Mouse (Mus musculus) stomach, embryonic 16.5 days (tissue): ENCODE results near the gene Mgme1. TPM values are rescaled to one million over a fixed set of nuclear protein-coding genes. Genes with fewer than 3 reads are reported as not detected.

ENCODE experiments used
- ATAC-seq: fragments of 200-750 bp; cut with Nextera tagmentation; 2 replicates; pipeline ENCODE4 v1.8.0; 2017; ENCODE audit warnings: moderate number of reproducible peaks, moderate TSS enrichment; ENCODE audit not compliant: insufficient read depth, low FRiP score
- H3K27ac ChIP-seq: fragments of 300-500 bp; sonication (generic); 2 replicates; pipeline ENCODE4 v1.5.1; 2014; ENCODE audit warnings: low read length
- H3K27me3 ChIP-seq: fragments of 300-500 bp; sonication (generic); 2 replicates; pipeline ENCODE4 v1.6.1; 2014; ENCODE audit warnings: low read length, control low read depth, mixed read lengths; ENCODE audit not compliant: control insufficient read depth, insufficient read depth
- H3K36me3 ChIP-seq: fragments of 300-500 bp; sonication (generic); 2 replicates; pipeline ENCODE4 v1.6.1; 2014; ENCODE audit warnings: low read length; ENCODE audit not compliant: control insufficient read depth, insufficient read depth
- H3K4me1 ChIP-seq: fragments of 300-500 bp; sonication (generic); 2 replicates; pipeline ENCODE4 v1.6.1; 2014; ENCODE audit warnings: low read length, control low read depth, mixed read lengths; ENCODE audit not compliant: control insufficient read depth, insufficient read depth
- H3K4me2 ChIP-seq: fragments of 300-500 bp; sonication (generic); 2 replicates; pipeline ENCODE4 v1.6.1; 2014; ENCODE audit warnings: low read depth, low read length, mixed read lengths
- H3K4me3 ChIP-seq: fragments of 300-500 bp; sonication (generic); replicated peaks from 2 replicates; pipeline ENCODE4 v1.5.1; 2014; ENCODE audit warnings: mild to moderate bottlenecking, low read length
- H3K9ac ChIP-seq: fragments of 300-500 bp; sonication (generic); 2 replicates; pipeline ENCODE4 v1.6.1; 2014; ENCODE audit warnings: low read length
- H3K9me3 ChIP-seq: fragments of 300-500 bp; sonication (generic); replicated peaks from 2 replicates; pipeline ENCODE4 v1.6.1; 2016; ENCODE audit warnings: low read length, control low read depth; ENCODE audit not compliant: control insufficient read depth
- WGBS: fragments of 180-500 bp; shearing (Covaris S2); extraction: QIAGEN DNeasy Blood & Tissue Kit; methylation state at CpG from one replicate; pipeline ENCODE4 v1.1.7; 2014; 5-methylcytosine and 5-hydroxymethylcytosine counted together
- polyA plus RNA-seq: library from polyadenylated mRNA; unstranded; fragments of >200 nt; fragmentation: Nextera tagmentation; extraction: Ambion mirVana; gene quantifications from 2 replicates; pipeline ENCODE4 v1.2.1, GENCODE M21; 2015

The Mgme1 gene
- polyA plus RNA-seq, 1 experiment from 2014 or later: 18.3 TPM

- Histone ChIP-seq H3K4me3 (no peak overlapping the region), H3K9ac (no peak overlapping the region), H3K36me3 (no peaks in the 10 kb centered on the region), H3K4me2 (no peak overlapping the region), H3K27me3 (no peaks in the 10 kb centered on the region), H3K9me3 (no peaks in the 10 kb centered on the region; the same call in 1 of the 2 replicates), H3K4me1 (peaks cover 15% of the 10 kb centered on the region; the same call in 1 of the 2 replicates), H3K27ac (no peak overlapping the region)
- ATAC-seq: no peak
- 43% methylated on average over 3 of the region's 3 CpGs for WGBS
Observed at GRCm38 (mm10) chr2:144235776-144236175, 34.7 kb upstream of the Mgme1 start.

- H3K27me3 ChIP-seq: no peaks in the 10 kb centered on the region
- no peak overlapping the region for H3K4me3 ChIP-seq
- no peak overlapping the region for H3K9ac ChIP-seq
- WGBS: 58% methylated on average over 9 of the region's 9 CpGs
- H3K27ac ChIP-seq: no peak overlapping the region
- no peak for ATAC-seq
- peaks cover 12% of the 10 kb centered on the region; the same call in 1 of the 2 replicates for H3K4me1 ChIP-seq
- no peaks in the 10 kb centered on the region; the same call in 1 of the 2 replicates for H3K9me3 ChIP-seq
- H3K4me2 ChIP-seq: no peak overlapping the region
- no peaks in the 10 kb centered on the region for H3K36me3 ChIP-seq
Observed at GRCm38 (mm10) chr2:144236791-144237584, 33.5 kb upstream of the Mgme1 start.

GRCm38 (mm10) chr2:144238341-144238740 is 32.1 kb upstream of the Mgme1 start:
- WGBS: 71% methylated on average over 6 of the region's 6 CpGs

DNA sequence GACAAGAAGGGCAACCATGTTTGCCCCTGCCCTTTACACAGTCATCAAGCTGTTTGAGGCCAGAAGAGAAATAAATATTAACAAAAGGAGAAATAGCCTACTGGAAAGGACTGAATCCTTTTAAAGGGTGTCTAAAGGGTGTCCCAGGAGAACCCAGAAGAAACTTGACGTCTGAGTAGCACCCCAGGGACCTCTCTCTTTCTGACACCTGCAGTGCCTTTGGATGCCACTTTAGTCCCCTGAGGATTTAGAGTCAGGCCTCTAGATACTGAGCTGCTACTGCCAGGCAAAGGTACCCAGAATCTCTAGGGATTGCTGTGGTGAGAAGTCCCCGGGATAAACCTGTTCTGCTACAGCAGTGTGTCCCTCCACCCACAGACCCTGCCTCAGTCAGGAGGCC is 31.1 kb upstream of the Mgme1 start:
- ATAC-seq: no peak
- WGBS: 57% methylated on average over 2 of the region's 2 CpGs
- Histone ChIP-seq H3K9me3 (no peaks in the 10 kb centered on the region; the same call in 1 of the 2 replicates), H3K4me2 (no peak overlapping the region), H3K27me3 (no peaks in the 10 kb centered on the region), H3K4me3 (no peak overlapping the region), H3K9ac (no peak overlapping the region), H3K4me1 (peaks cover 12% of the 10 kb centered on the region; the same call in 1 of the 2 replicates), H3K27ac (no peak overlapping the region), H3K36me3 (no peaks in the 10 kb centered on the region)

More at GRCm38 (mm10) chr2:144238341-144238740, 32.1 kb upstream of the Mgme1 start:
- Histone ChIP-seq H3K9me3 (no peaks in the 10 kb centered on the region; the same call in 1 of the 2 replicates), H3K27ac (peak overlapping the region; percentile 39; the same call in 1 of the 2 replicates), H3K9ac (no peak overlapping the region), H3K4me1 (peaks cover 12% of the 10 kb centered on the region; the same call in 1 of the 2 replicates), H3K27me3 (no peaks in the 10 kb centered on the region), H3K4me3 (no peak overlapping the region), H3K4me2 (no peak overlapping the region), H3K36me3 (no peaks in the 10 kb centered on the region)
- peak; percentile 54; the same call in 1 of the 2 replicates for ATAC-seq

GRCm38 (mm10) chr2:144240095-144240899 is 30.2 kb upstream of the Mgme1 start:
- Histone ChIP-seq H3K9me3 (no peaks in the 10 kb centered on the region), H3K9ac (no peak overlapping the region), H3K27me3 (no peaks in the 10 kb centered on the region), H3K4me1 (peaks cover 12% of the 10 kb centered on the region; the same call in 1 of the 2 replicates), H3K36me3 (no peaks in the 10 kb centered on the region), H3K4me3 (no peak overlapping the region), H3K27ac (peak overlapping the region; percentile 71), H3K4me2 (no peak overlapping the region)
- WGBS: 72% methylated on average over 3 of the region's 3 CpGs
- peak; percentile 72; the same call in 1 of the 2 replicates for ATAC-seq

- peaks cover 11% of the 10 kb centered on the region; the same call in 1 of the 2 replicates for H3K4me1 ChIP-seq
- H3K27me3 ChIP-seq: no peaks in the 10 kb centered on the region
- no peak overlapping the region for H3K4me3 ChIP-seq
- no peak for ATAC-seq
- H3K27ac ChIP-seq: no peak overlapping the region
- H3K9ac ChIP-seq: no peak overlapping the region
- H3K36me3 ChIP-seq: 0 out of 2 replicates have a peak, but pooled peaks cover 6% of the 10 kb centered on the region
- 66% methylated on average over 7 of the region's 7 CpGs for WGBS
- no peak overlapping the region for H3K4me2 ChIP-seq
- no peaks in the 10 kb centered on the region for H3K9me3 ChIP-seq
Observed at GRCm38 (mm10) chr2:144245464-144245863, 25.0 kb upstream of the Mgme1 start.

DNA sequence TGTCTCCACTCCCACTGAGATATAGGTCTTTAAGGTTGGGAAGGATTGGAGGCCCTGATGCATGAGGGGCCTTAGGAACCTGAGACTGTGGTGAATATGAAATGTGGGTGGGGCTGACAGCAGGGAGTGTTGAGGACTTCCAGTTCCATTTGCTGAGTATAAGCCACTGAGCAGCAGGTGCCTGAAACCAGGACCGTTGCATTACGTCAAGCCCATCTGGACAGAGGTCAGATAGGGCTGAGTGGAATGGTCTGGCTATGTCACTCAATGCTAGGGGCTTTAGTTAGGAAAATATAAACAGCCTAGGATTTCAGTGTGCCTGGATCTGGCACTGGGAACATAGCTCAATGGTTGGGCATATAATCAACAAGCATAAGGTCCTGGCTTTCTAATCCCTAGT is 24.2 kb upstream of the Mgme1 start:
- no peak overlapping the region for H3K4me3 ChIP-seq
- H3K9ac ChIP-seq: no peak overlapping the region
- no peak overlapping the region for H3K4me2 ChIP-seq
- H3K27ac ChIP-seq: 0 out of 2 replicates have a peak overlapping the region, but pooled peaks have one; percentile 3
- WGBS: 55% methylated on average over 2 of the region's 2 CpGs
- ATAC-seq: no peak
- no peaks in the 10 kb centered on the region for H3K27me3 ChIP-seq
- H3K36me3 ChIP-seq: peaks cover 9% of the 10 kb centered on the region; the same call in 1 of the 2 replicates
- no peaks in the 10 kb centered on the region for H3K9me3 ChIP-seq
- peaks cover 10% of the 10 kb centered on the region; the same call in 1 of the 2 replicates for H3K4me1 ChIP-seq

DNA sequence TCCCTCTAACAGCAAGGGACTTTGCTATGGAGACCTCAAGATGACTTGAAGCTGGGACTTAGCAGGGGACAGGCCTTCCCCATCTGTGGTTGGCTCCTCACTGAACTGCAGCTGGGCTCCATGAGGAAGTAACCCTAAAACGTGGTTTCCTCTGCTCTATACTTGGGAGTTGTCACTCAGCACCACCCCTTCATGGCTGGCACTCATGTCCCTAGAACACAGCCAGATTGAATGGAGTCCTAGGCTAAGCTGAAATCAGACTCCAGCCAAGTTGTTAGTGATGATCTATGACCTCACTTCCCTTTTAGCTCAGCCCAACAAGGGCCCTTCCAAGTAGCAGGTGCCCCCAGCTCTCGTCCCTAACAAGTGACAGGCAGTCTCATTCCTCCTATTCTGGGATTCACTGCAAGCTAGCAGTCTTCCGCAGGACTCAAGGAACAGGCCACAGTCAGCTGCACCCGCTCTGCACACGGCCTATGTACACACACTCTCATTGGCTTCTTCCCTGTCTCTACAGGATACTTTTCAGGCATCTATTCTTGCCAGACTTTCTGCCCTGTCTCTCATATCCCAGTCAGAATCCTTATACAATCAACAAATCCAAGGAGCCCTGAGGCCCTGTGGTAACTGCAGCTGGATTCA is 23.0 kb upstream of the Mgme1 start:
- Histone ChIP-seq H3K27ac (peak overlapping the region; percentile 59), H3K9me3 (no peaks in the 10 kb centered on the region), H3K4me2 (no peak overlapping the region), H3K9ac (no peak overlapping the region), H3K4me1 (peaks cover 10% of the 10 kb centered on the region; the same call in 1 of the 2 replicates), H3K27me3 (no peaks in the 10 kb centered on the region), H3K36me3 (peaks cover 12% of the 10 kb centered on the region; the same call in 1 of the 2 replicates), H3K4me3 (no peak overlapping the region)
- WGBS: 36% methylated on average over 5 of the region's 5 CpGs
- ATAC-seq: peak; percentile 48
